Mouse (Mus musculus): ENCODE results near the gene Poc1a. TPM values are rescaled to one million over a fixed set of nuclear protein-coding genes. Genes with fewer than 3 reads are reported as not detected.

Poc1a gene
- polyA plus RNA-seq, 1 experiment: 7.6 TPM

DNA sequence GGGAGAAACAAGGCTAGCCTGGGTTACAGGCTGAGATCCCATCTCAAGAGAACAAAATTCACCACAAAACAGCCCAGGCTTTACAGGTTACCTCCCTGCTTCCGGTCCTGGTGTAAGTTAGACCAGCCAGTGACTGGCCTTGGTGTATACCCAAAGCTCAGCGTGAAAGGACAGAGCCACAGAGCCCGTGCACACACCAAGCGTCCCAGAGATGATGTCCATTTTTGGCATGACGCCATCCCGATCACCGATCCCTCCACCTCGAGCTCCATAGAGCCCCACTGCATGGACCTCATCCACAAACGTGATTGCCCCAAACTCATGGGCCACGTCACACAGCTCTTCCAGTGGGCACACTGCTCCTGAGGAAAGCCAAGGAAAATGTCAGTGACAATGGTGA, 43.0 kb upstream of the Poc1a start:
- no peak overlapping the region for H3ac ChIP-seq (ENCODE audit: control insufficient read depth, insufficient read length)
- TF ChIP-seq MYOD1 (IDR thresholded peaks at IDR 0.05; ENCODE audit: control insufficient read depth in 1 of 3, insufficient read length in 2 of 3, low read depth in 2 of 3) (no peak), POLR2A (IDR thresholded peaks at IDR 0.05; ENCODE audit: insufficient read length, low read depth) (no peak)
- H3K36me3 ChIP-seq (ENCODE audit: control insufficient read depth, insufficient read depth): peaks cover 17% of the 10 kb centered on the region

DNA sequence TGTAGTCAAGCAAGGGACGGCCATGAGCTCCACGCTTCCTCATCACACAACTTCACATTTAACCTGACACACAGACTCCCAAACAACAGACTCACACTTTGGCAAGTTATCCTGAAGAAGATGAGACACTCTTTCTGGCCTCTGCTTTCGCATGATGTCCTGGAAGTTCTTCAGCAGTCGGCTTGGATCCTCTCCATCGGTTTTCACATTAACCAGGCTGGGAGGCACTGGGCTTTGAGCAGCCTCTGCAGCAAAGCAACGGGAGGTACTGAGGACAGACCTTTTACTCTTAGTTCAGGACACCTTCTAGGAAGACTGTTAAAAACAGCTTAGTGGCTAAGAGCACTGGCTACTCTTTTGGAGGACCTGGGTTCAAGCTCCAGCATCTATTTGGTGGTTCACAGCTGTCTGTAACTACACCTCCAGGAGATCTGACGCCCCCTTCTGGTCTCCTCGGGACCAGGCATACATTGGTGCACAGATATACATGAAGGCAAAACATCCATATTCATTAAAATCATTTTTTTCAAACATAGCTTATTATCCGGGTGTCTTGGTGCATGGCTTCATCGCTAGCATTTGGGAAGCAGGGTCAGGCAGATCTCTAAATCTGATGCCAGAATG, 39.2 kb upstream of the Poc1a start:
- peaks cover 10% of the 10 kb centered on the region for H3K36me3 ChIP-seq (ENCODE audit: control insufficient read depth, insufficient read depth)
- no peak overlapping the region for H3K4me3 ChIP-seq
- TF ChIP-seq TCF3 (IDR thresholded peaks at IDR 0.05; ENCODE audit: insufficient read length, low read depth) (no peak), MAX (IDR thresholded peaks at IDR 0.05; ENCODE audit: low read depth) (no peak), E2F4 (IDR thresholded peaks at IDR 0.05; ENCODE audit: insufficient read depth) (no peak), CEBPB (IDR thresholded peaks at IDR 0.05; ENCODE audit: insufficient read depth, poor library complexity, severe bottlenecking) (no peak), USF1 (IDR thresholded peaks at IDR 0.05; ENCODE audit: low read depth) (no peak), TCF12 (IDR thresholded peaks at IDR 0.05; ENCODE audit: insufficient read depth, poor library complexity, severe bottlenecking) (no peak), MYOG (IDR thresholded peaks at IDR 0.05; ENCODE audit: control insufficient read depth in 1 of 3, insufficient read depth in 1 of 3, insufficient read length in 2 of 3, low read depth in 2 of 3) (no peak), POLR2AphosphoS2 (IDR thresholded peaks at IDR 0.05; ENCODE audit: insufficient read length, low read depth) (no peak), POLR2A (IDR thresholded peaks at IDR 0.05; ENCODE audit: insufficient read length, low read depth) (no peak), REST (IDR thresholded peaks at IDR 0.05; ENCODE audit: insufficient read depth, insufficient read length) (no peak), MYOD1 (IDR thresholded peaks at IDR 0.05; ENCODE audit: control insufficient read depth in 1 of 3, insufficient read length in 2 of 3, low read depth in 2 of 3) (no peak)
- no peak overlapping the region for H3K4me2 ChIP-seq (ENCODE audit: low read depth)
- H3K27me3 ChIP-seq (ENCODE audit: control insufficient read depth, insufficient read depth, insufficient read length): no peaks in the 10 kb centered on the region
- H3K79me2 ChIP-seq (ENCODE audit: control insufficient read depth, insufficient read depth): peaks cover under 1% of the 10 kb centered on the region
- no peak overlapping the region for H3ac ChIP-seq (ENCODE audit: control insufficient read depth, insufficient read length)

More for the DNA sequence above, 43.0 kb upstream of the Poc1a start:
- Histone ChIP-seq H3K27me3 (ENCODE audit: control insufficient read depth, insufficient read depth, insufficient read length) (no peaks in the 10 kb centered on the region), H3K4me2 (ENCODE audit: low read depth) (no peak overlapping the region), H3K79me2 (ENCODE audit: control insufficient read depth, insufficient read depth) (no peaks in the 10 kb centered on the region), H3K4me3 (no peak overlapping the region)

GRCm38 (mm10) chr9:106242813-106243488, 37.9 kb upstream of the Poc1a start:
- no peak overlapping the region for H3K4me3 ChIP-seq
- H3K36me3 ChIP-seq (ENCODE audit: control insufficient read depth, insufficient read depth): peaks cover 10% of the 10 kb centered on the region
- no peak overlapping the region for H3K4me2 ChIP-seq (ENCODE audit: low read depth)
- H3K27me3 ChIP-seq (ENCODE audit: control insufficient read depth, insufficient read depth, insufficient read length): no peaks in the 10 kb centered on the region
- TF ChIP-seq USF1 (IDR thresholded peaks at IDR 0.05; ENCODE audit: low read depth) (no peak), TCF3 (IDR thresholded peaks at IDR 0.05; ENCODE audit: insufficient read length, low read depth) (no peak), MYOG (IDR thresholded peaks at IDR 0.05; ENCODE audit: control insufficient read depth in 1 of 3, insufficient read depth in 1 of 3, insufficient read length in 2 of 3, low read depth in 2 of 3) (no peak), SRF (IDR thresholded peaks at IDR 0.05; ENCODE audit: control insufficient read depth, insufficient read length, low read depth) (no peak), POLR2AphosphoS2 (IDR thresholded peaks at IDR 0.05; ENCODE audit: insufficient read length, low read depth) (no peak), E2F4 (IDR thresholded peaks at IDR 0.05; ENCODE audit: insufficient read depth) (no peak), TCF12 (IDR thresholded peaks at IDR 0.05; ENCODE audit: insufficient read depth, poor library complexity, severe bottlenecking) (no peak), MYOD1 (IDR thresholded peaks at IDR 0.05; ENCODE audit: control insufficient read depth in 1 of 3, insufficient read length in 2 of 3, low read depth in 2 of 3) (no peak), POLR2A (IDR thresholded peaks at IDR 0.05; ENCODE audit: insufficient read length, low read depth) (no peak), CEBPB (IDR thresholded peaks at IDR 0.05; ENCODE audit: insufficient read depth, poor library complexity, severe bottlenecking) (no peak), MAX (IDR thresholded peaks at IDR 0.05; ENCODE audit: low read depth) (no peak), REST (IDR thresholded peaks at IDR 0.05; ENCODE audit: insufficient read depth, insufficient read length) (no peak)
- peaks cover 9% of the 10 kb centered on the region for H3K79me2 ChIP-seq (ENCODE audit: control insufficient read depth, insufficient read depth)
- no peak overlapping the region for H3ac ChIP-seq (ENCODE audit: control insufficient read depth, insufficient read length)

GRCm38 (mm10) chr9:106249550-106249949, 31.3 kb upstream of the Poc1a start:
- H3K27me3 ChIP-seq (ENCODE audit: control insufficient read depth, insufficient read depth, insufficient read length): no peaks in the 10 kb centered on the region
- H3K79me2 ChIP-seq (ENCODE audit: control insufficient read depth, insufficient read depth): peaks cover 9% of the 10 kb centered on the region
- no peaks in the 10 kb centered on the region for H3K36me3 ChIP-seq (ENCODE audit: control insufficient read depth, insufficient read depth)
- H3K4me3 ChIP-seq: no peak overlapping the region
- no peak overlapping the region for H3K4me2 ChIP-seq (ENCODE audit: low read depth)
- H3ac ChIP-seq (ENCODE audit: control insufficient read depth, insufficient read length): no peak overlapping the region
- TF ChIP-seq MYOG (IDR thresholded peaks at IDR 0.05; ENCODE audit: control insufficient read depth in 1 of 3, insufficient read depth in 1 of 3, insufficient read length in 2 of 3, low read depth in 2 of 3): no peak
- TF ChIP-seq SRF (IDR thresholded peaks at IDR 0.05; ENCODE audit: control insufficient read depth, insufficient read length, low read depth): no peak
- no peak for TF ChIP-seq MAX (IDR thresholded peaks at IDR 0.05; ENCODE audit: low read depth)
- no peak for TF ChIP-seq POLR2A (IDR thresholded peaks at IDR 0.05; ENCODE audit: insufficient read length, low read depth)
- no peak for TF ChIP-seq E2F4 (IDR thresholded peaks at IDR 0.05; ENCODE audit: insufficient read depth)
- no peak for TF ChIP-seq TCF12 (IDR thresholded peaks at IDR 0.05; ENCODE audit: insufficient read depth, poor library complexity, severe bottlenecking)

- Histone ChIP-seq H3K4me3 (no peak overlapping the region), H3K36me3 (ENCODE audit: control insufficient read depth, insufficient read depth) (no peaks in the 10 kb centered on the region), H3K4me2 (ENCODE audit: low read depth) (no peak overlapping the region), H3K27me3 (ENCODE audit: control insufficient read depth, insufficient read depth, insufficient read length) (no peaks in the 10 kb centered on the region), H3K79me2 (ENCODE audit: control insufficient read depth, insufficient read depth) (peaks cover 9% of the 10 kb centered on the region), H3ac (ENCODE audit: control insufficient read depth, insufficient read length) (no peak overlapping the region)
- TF ChIP-seq MYOD1 (IDR thresholded peaks at IDR 0.05; ENCODE audit: control insufficient read depth in 1 of 3, insufficient read length in 2 of 3, low read depth in 2 of 3) (no peak), CEBPB (IDR thresholded peaks at IDR 0.05; ENCODE audit: insufficient read depth, poor library complexity, severe bottlenecking) (no peak), TCF12 (IDR thresholded peaks at IDR 0.05; ENCODE audit: insufficient read depth, poor library complexity, severe bottlenecking) (no peak), E2F4 (IDR thresholded peaks at IDR 0.05; ENCODE audit: insufficient read depth) (no peak), POLR2AphosphoS2 (IDR thresholded peaks at IDR 0.05; ENCODE audit: insufficient read length, low read depth) (no peak), REST (IDR thresholded peaks at IDR 0.05; ENCODE audit: insufficient read depth, insufficient read length) (no peak)
Observed at GRCm38 (mm10) chr9:106250245-106250644, 30.6 kb upstream of the Poc1a start.

All from myocyte (in vitro differentiated cells).